Mouse (Mus musculus) thymus, adult 2 months (tissue): Measurements from ENCODE around the gene Creld1. TPM values are rescaled to one million over a fixed set of nuclear protein-coding genes. Genes with fewer than 3 reads are reported as not detected.
A peak's percentile ranks its signal among the peaks of the same experiment; 100 is the strongest.

Source experiments
- DNase-seq: peaks from one replicate; pipeline ENCODE4 v3.0.0; 2021
- H3K27ac ChIP-seq: fragments of 200-500 bp; 2 replicates; pipeline ENCODE4 v1.5.1; 2012; ENCODE audit warnings: low read length, control low read depth; ENCODE audit not compliant: control insufficient read depth, insufficient read depth
- H3K27me3 ChIP-seq: fragments of 200-500 bp; 2 replicates; pipeline ENCODE4 v1.6.1; 2012; ENCODE audit warnings: mild to moderate bottlenecking, low read length, moderate library complexity, mixed read lengths; ENCODE audit not compliant: control insufficient read depth, insufficient read depth
- H3K36me3 ChIP-seq: fragments of 200-500 bp; 2 replicates; pipeline ENCODE4 v1.6.1; 2012; ENCODE audit warnings: mild to moderate bottlenecking, low read length, moderate library complexity; ENCODE audit not compliant: control insufficient read depth, insufficient read depth
- H3K4me1 ChIP-seq: fragments of 200-500 bp; replicated peaks from 2 replicates; pipeline ENCODE4 v1.6.1; 2012; ENCODE audit warnings: low read length; ENCODE audit not compliant: control insufficient read depth, insufficient read depth
- H3K4me3 ChIP-seq: fragments of 200-500 bp; 2 replicates; pipeline ENCODE4 v1.5.1; 2012; ENCODE audit warnings: mild to moderate bottlenecking, low read length, control low read depth, moderate library complexity; ENCODE audit not compliant: control insufficient read depth, insufficient read depth
- CTCF ChIP-seq: fragments of 200-500 bp; IDR thresholded peaks from 2 replicates; pipeline ENCODE4 v1.5.1; 2012; ENCODE audit warnings: mild to moderate bottlenecking, control low read depth, low read length, moderate library complexity, borderline replicate concordance; ENCODE audit not compliant: control insufficient read depth, poor library complexity, insufficient read depth; ENCODE audit errors: extremely low read depth
- POLR2A ChIP-seq: fragments of 200-500 bp; IDR thresholded peaks from 2 replicates; pipeline ENCODE4 v1.6.1; 2012; ENCODE audit warnings: mild to moderate bottlenecking, low read length, control low read depth, moderate library complexity; ENCODE audit not compliant: control insufficient read depth, poor library complexity, insufficient read depth; ENCODE audit errors: extremely low read depth
- WGBS: fragments of 180-500 bp; shearing (Covaris S2); methylation state at CpG from one replicate; pipeline ENCODE4 v1.1.7; 2018; 5-methylcytosine and 5-hydroxymethylcytosine counted together
- polyA plus RNA-seq: library from polyadenylated mRNA; depleted of rRNA; stranded (reverse); fragments of >200 nt; gene quantifications from 2 replicates; pipeline ENCODE4 v1.2.3, GENCODE M21; 2012

The Creld1 gene
- polyA plus RNA-seq, 1 experiment = 16.1 TPM

DNA sequence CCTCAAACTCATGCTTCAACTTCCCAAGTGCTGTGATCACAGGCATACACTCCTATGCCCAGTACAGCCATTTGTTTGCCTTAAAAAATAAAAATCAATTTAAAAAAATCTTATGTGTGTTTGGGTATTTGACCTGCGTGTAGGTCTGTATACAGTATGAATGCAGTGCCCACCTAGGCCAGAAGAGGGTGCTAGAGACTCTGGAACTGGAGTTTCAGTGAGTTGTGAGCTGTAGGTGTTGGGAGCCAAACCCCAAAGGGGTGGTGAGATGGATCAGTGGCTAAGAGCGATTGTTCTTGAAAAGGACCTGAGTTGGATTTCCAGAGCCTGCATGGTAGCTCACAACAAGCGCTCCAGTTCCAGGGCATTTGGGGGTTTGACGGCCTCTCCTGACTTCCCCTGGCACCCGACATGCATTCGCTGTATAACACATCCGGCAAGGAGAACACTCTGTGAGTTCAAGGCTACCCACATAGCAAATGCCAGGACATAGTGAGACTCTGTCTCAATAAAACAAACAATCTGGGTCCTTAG lies 41.9 kb upstream of the Creld1 start:
- no peaks in the 10 kb centered on the region for H3K36me3 ChIP-seq
- H3K27me3 ChIP-seq = no peaks in the 10 kb centered on the region
- H3K4me1 ChIP-seq = peaks cover 6% of the 10 kb centered on the region
- WGBS = 60% methylated on average over 7 of the region's 7 CpGs
- no peak overlapping the region for H3K4me3 ChIP-seq
- peak; percentile 81 for DNase-seq
- H3K27ac ChIP-seq = no peak overlapping the region
- TF ChIP-seq CTCF = no peak
- no peak for TF ChIP-seq POLR2A

GRCm38 (mm10) chr6:113442087-113442441 lies 41.0 kb upstream of the Creld1 start:
- no peaks in the 10 kb centered on the region for H3K27me3 ChIP-seq

GRCm38 (mm10) chr6:113442442-113443090 lies 40.5 kb upstream of the Creld1 start, which contains the start of gene Jagn1:
Gene Jagn1, plus strand, starts transcription at chr6:113442569.
- Histone ChIP-seq H3K4me1 (peaks cover 6% of the 10 kb centered on the region), H3K4me3 (peak within 1 kb of the TSS; percentile 91), H3K27ac (no peak within 1 kb of the TSS), H3K36me3 (peaks cover under 1% of the 10 kb centered on the region; the same call in 1 of the 2 replicates), H3K27me3 (no peaks in the 10 kb centered on the region)
- under 1% methylated on average over 45 of the region's 45 CpGs for WGBS
- DNase-seq = peak; percentile 95
- peak; percentile 66 for TF ChIP-seq POLR2A
- no peak for TF ChIP-seq CTCF

More at GRCm38 (mm10) chr6:113442087-113442441, 41.0 kb upstream of the Creld1 start:
- DNase-seq = no peak
- H3K4me1 ChIP-seq = peaks cover 6% of the 10 kb centered on the region
- peak overlapping the region; percentile 91 for H3K4me3 ChIP-seq
- no peaks in the 10 kb centered on the region for H3K36me3 ChIP-seq
- no peak for TF ChIP-seq CTCF
- no peak overlapping the region for H3K27ac ChIP-seq
- WGBS = 36% methylated on average over 9 of the region's 9 CpGs

DNA sequence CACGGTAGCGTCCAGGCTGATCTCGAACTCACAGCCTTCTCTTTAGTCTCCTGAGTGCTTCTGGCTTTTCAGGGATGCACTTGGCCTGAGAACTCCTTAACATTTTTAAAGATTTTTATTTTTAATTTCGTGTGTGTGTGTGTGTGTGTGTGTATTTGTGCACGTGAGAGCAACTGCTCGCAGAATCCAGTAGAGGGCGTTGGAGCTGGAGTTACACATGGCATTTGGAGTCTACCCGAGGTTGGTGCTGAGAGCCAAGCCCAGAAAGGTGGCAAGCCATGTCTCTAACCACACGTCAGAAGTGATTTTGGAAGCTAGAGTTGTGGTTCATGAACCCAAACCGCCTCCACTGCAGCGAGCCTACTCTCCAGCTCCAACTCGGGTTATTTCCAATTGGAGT lies 40.0 kb upstream of the Creld1 start:
- 55% methylated on average over 12 of the region's 12 CpGs for WGBS
- H3K4me1 ChIP-seq = peaks cover 6% of the 10 kb centered on the region
- H3K36me3 ChIP-seq = peaks cover 5% of the 10 kb centered on the region; the same call in 1 of the 2 replicates
- H3K4me3 ChIP-seq = peak overlapping the region; percentile 91
- no peaks in the 10 kb centered on the region for H3K27me3 ChIP-seq
- TF ChIP-seq CTCF (no peak), POLR2A (no peak)
- H3K27ac ChIP-seq = no peak overlapping the region
- no peak for DNase-seq

DNA sequence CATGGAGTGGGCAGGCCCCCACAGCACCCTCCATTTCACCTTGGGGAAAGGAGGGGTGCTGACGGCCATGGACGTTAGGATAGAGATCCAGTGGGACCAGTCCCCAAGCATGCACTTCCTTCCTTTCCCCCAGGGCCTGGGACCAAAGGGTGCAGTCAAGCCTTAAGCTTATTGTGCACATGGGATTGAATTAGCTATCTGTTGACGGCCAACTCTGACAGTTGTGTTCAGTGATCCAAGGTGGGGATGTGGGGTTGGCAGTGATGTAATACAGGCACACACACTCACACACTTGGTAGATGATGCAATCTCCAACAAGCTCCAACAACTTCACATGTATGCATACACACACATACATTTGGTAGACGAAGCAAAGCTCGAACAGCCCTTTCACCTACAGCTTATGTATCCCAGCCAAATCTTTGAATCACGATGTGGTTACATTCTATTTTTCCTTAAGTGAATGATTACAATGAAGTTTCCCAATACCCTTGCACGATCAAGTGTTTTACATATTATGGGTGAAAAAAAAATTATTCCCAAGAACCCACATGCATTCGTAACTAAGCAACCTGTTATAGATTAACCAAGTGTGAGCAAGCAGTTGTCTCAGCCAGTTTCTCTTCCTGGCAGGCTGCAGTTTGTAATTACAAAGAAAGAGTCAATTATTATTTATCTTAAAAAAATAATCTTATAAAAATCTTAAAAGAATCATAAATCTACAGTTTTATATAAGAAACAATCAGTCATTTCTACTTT lies 38.7 kb upstream of the Creld1 start:
- no peak for DNase-seq
- H3K27ac ChIP-seq = no peak overlapping the region
- peaks cover 5% of the 10 kb centered on the region; the same call in 1 of the 2 replicates for H3K36me3 ChIP-seq
- TF ChIP-seq CTCF = no peak
- TF ChIP-seq POLR2A = no peak
- WGBS = 91% methylated on average over 8 of the region's 8 CpGs
- no peaks in the 10 kb centered on the region for H3K27me3 ChIP-seq
- peaks cover 6% of the 10 kb centered on the region for H3K4me1 ChIP-seq
- no peak overlapping the region for H3K4me3 ChIP-seq

GRCm38 (mm10) chr6:113447639-113448038 lies 35.5 kb upstream of the Creld1 start:
- Histone ChIP-seq H3K36me3 (peaks cover 5% of the 10 kb centered on the region; the same call in 1 of the 2 replicates), H3K27me3 (no peaks in the 10 kb centered on the region), H3K4me3 (no peak overlapping the region), H3K27ac (no peak overlapping the region), H3K4me1 (peaks cover 6% of the 10 kb centered on the region)
- TF ChIP-seq POLR2A = no peak
- TF ChIP-seq CTCF = no peak
- no peak for DNase-seq
- 99% methylated on average over 4 of the region's 4 CpGs for WGBS
